Mouse (Mus musculus) neutrophil, adult 5-6 weeks (primary cell): ENCODE data around the gene Ano8. TPM values are rescaled to one million over a fixed set of nuclear protein-coding genes. Genes with fewer than 3 reads are reported as not detected.

Experiments
- ATAC-seq: fragments of 151-379, 151-347 bp; 2 replicates; pipeline ENCODE4 v1.8.0; 2017; ENCODE audit warnings: mild to moderate bottlenecking, moderate TSS enrichment; ENCODE audit not compliant: insufficient number of reproducible peaks, poor library complexity, low FRiP score, severe bottlenecking; ENCODE audit errors: extremely low read depth
- total RNA-seq: library from RNA; stranded (forward); fragments of 200-1000 nt; gene quantifications from 2 replicates; pipeline ENCODE4 v1.2.3, GENCODE M21; 2017

Gene Ano8
- total RNA-seq, 1 experiment from 2014 or later = 8.5 TPM

DNA sequence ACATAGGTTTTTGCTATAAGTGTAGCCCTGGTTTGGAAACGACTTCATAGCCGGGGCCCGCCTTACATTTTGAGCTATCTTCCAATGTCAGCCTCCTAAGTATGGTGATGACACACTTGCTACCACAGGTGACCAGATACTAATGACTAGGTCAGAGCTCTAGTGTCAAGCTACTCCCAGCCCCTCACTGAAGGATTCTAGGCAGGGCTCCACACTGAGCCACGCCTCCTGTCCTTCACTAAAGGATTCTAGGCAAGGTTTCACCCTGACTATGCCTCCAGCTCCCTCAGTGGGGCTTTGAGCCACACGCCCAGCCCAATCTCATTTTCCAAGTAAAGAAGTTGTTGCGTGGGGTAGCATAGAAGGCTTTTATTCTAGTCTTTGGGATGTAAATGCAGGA lies 25.0 kb downstream of the Ano8 start:
- ATAC-seq = no peak

DNA sequence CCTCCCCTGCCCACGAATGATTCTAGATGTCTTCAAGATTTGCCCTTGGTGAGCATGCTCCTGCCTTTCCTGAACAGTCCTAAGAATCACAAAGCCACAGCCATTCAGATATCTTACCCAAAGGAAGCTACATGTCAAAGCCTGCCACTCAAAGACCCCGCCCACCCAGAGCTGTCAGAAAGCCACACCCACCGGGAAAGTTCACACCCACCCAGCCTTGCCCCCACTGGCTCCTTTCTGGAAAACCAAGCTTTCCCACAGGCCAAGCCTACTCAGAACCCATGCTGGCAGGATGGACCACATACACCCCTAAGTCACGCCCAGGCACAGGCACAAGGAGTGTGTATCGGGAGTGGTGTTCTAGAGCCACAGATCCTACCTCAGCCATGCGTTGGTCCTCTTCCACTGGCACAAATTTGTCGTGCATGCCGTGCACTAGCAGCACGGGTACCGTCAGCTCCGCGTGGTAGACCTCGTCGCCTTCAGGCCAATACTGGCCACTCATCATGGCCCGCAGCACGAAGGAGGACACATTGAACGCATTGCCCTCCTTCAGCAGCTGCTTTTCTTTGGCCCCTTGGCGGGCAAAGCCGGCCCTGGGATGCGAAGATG lies 28.0 kb downstream of the Ano8 start:
- no peak for ATAC-seq

DNA sequence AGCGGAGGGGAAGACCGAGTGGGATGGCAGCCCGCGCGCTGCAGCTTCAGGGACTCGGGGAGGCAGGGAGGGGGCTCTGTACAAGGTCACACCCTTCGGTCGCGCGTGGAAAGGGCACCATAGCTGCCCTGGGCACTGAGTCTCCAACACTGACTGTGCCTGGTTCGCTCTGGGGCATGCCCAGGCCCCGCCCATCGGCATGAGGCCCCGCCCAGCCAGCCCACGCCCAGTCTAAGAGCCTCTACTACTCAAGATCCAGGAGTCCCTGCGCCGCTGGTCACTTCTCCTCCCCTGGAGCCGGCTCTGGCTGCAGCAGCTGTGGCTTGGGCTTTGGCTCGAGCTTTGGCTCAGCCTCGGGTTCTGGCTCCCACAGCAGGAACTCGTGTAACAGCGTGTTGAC lies 28.9 kb downstream of the Ano8 start:
- no peak for ATAC-seq

DNA sequence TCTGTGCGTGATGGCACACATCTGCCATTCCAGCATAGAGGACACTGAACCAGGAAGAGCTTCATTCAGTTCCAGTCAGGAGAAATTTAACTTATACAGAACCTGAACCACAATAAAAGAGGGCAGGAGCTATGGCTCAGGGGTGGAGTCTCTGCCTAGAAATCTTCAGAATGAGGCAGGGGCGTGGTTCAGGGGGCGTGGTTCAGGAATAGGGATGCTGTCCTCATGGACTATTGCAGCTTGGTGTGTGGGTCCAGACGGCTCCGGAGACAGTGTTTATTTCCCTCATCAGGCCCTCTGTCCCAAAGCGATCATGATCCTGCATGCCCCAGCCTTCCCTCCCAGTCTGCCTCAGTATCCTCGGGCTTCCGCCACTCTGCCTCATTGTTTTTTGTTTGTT lies 31.1 kb downstream of the Ano8 start:
- ATAC-seq = no peak

DNA sequence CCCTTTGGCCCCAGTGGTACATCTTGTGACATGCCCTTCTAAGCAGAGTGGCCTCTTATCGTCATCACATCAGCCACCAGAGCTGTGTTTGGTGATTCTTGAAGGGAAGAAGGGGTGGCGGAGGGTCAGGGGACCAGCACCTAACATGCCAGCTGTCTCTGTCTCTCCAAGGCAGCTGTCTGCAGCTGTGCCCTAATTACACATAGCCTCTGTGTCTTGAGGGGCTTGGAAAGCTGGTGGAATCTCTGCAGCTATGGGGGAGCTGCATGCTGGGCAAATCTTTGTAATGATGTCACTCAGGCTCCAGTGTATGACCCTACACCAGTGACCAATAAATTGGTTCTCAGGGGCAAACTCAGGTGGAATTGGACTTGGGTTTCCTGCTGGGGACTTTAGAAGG lies 33.1 kb downstream of the Ano8 start:
- ATAC-seq = no peak

DNA sequence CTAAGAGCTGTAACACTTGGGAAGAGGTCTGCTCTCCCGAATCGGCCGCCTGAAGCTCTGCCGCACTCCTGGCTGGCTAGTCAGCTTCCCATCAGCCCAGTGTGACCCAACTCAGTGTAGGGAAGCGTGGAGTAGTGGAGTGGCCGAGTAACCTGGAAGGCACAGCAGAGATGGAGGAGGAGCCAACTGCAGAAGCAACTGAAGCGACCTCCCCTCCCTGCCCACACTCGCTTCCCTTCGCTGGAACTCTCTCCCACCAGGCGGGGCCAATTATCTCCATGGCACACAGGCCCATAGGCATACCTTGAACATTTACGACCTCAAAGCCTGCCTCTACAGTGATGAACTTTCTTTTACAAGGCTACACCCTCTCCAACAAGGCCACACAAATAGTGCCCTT lies 34.0 kb downstream of the Ano8 start:
- no peak for ATAC-seq

DNA sequence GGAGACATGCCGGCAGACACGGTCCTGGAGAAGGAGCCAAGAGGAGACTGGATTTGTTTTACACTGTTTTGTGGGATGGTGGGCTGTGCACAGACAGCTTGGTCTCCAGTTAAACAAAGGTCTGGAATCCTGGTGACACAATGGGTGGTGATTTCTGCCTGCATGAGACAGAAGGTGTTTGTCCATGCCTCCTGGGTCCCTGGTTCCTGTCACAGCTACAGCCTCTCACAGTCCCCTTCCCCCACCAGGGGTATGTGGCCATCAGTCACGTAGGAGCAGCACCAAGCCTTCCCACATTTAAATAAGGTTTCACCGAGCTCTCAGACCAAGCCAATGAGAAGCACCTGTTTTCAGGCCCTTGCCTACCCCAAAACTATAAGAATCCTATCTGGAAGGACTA lies 34.4 kb downstream of the Ano8 start:
- ATAC-seq = no peak

DNA sequence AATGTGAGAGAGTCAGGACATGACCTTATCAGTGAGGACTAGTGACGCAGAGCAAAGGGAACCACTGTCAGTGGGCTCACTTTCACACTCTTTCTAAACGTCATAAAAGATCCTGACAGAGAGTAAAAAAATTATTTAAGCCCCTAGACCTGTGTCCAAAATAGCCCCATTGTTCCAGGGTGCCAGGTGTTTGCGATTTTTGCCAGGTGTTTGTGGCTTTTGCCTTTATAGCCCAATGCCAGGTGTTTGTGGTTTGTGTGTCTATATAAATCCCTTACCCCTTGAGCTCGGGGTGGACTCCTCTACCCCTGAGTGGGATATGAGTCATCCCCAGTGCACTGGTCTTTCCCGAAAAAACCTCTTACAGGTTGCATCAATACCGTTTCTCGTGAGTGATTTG lies 40.7 kb downstream of the Ano8 start:
- ATAC-seq = no peak

DNA sequence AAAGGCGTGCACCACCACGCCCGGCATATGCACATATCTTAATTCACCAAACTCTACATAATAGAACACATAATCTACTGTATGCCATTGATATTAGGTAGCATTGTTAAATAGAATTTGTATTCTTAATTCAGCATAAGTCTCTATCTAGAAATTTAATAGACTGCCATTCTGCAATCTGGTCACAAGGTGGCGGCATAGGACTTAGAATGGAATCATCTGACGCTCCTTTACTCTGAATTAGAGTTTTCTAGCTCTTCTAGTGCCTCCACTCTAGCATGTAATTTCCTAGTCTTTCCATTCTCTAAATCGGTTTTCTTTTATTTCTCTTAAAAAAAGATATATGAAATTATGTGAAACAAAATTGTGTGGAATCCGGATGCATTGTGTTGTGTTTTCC lies 44.4 kb downstream of the Ano8 start:
- peak; percentile 87 for ATAC-seq

DNA sequence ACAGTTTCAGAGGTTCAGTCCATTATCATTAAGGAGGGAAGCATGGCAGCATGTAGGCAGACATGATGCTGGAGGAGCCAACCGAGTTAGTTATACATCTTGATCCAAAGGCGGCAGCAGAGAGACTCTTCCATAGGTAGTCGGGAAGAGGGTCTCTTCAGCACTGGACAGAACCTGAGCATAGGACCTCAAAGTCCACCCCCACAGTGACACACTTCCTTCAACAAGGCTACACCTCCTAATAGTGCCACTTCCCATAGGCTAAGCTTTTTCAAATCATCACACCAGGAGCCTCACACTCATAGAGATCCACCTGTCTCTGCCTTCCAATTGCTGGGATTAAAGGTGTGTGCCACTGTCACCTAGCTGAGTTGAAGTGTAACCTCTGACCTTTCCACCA lies 48.7 kb downstream of the Ano8 start:
- no peak for ATAC-seq

DNA sequence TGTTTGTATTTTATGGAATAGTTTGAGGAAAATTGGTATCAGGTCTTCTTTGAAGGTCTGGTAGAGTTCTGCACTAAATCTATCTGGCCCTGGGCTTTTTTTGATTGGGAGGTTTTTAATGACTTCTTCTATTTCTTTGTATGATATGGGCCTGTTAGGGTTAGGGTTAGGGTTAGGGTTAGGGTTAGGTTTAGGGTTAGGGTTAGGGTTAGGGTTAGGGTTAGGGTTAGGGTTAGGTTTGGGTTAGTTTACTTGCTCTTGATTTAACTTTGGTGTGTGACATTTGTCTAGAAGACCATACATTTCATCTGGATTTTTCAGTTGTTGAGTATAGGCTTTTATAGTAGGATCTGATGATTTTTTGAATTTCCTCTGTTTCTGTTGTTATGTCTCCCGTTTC lies 52.8 kb downstream of the Ano8 start:
- 0 out of 2 replicates have a peak, but pooled peaks have one; percentile 58 for ATAC-seq

Other genes starting within 250 kb of the Ano8 start
- gene Myo9b, start 213.2 kb downstream of the Ano8 start, total RNA-seq = 121 and 130 TPM in 2 replicates
- 75.3 and 89.4 TPM in 2 replicates for gene Haus8, start 213.0 kb downstream of the Ano8 start, total RNA-seq
- 160 and 172 TPM in 2 replicates for gene Use1, start 119.1 kb downstream of the Ano8 start, total RNA-seq
- gene Ocel1, start 114.7 kb downstream of the Ano8 start, total RNA-seq = 31.3 and 46.7 TPM in 2 replicates
- gene Nr2f6, start 104.0 kb downstream of the Ano8 start, total RNA-seq = 8.6 and 9.2 TPM in 2 replicates
- gene Ushbp1, start 90.2 kb downstream of the Ano8 start, total RNA-seq = not detected in 2 replicates
- gene Babam1, start 89.1 kb downstream of the Ano8 start, total RNA-seq = 57.7 and 63.6 TPM in 2 replicates
- gene Ankle1, start 80.0 kb downstream of the Ano8 start, total RNA-seq = 0.61 TPM in 1 of 2 replicates, not detected in the other
- 7.8 and 11.0 TPM in 2 replicates for gene Abhd8, start 22.3 kb downstream of the Ano8 start, total RNA-seq
- gene Mrpl34, start 21.0 kb downstream of the Ano8 start, total RNA-seq = 18.0 and 19.5 TPM in 2 replicates
- gene Dda1, start 16.8 kb downstream of the Ano8 start, total RNA-seq = 29.2 and 34.6 TPM in 2 replicates
- 15.2 and 19.7 TPM in 2 replicates for gene Gtpbp3, start 2.1 kb upstream of the Ano8 start, total RNA-seq
- gene Plvap, start 25.8 kb upstream of the Ano8 start, total RNA-seq = not detected in 2 replicates
- not detected in 2 replicates for gene Ccdc194, start 39.7 kb upstream of the Ano8 start, total RNA-seq
- gene Bst2, start 51.5 kb upstream of the Ano8 start, total RNA-seq = 7.6 and 18.4 TPM in 2 replicates
- 35.4 and 39.8 TPM in 2 replicates for gene Mvb12a, start 57.0 kb upstream of the Ano8 start, total RNA-seq
- gene Tmem221, start 72.9 kb upstream of the Ano8 start, total RNA-seq = 0.25 and 0.58 TPM in 2 replicates
- not detected in 2 replicates for gene Nxnl1, start 80.6 kb upstream of the Ano8 start, total RNA-seq
- gene Slc27a1, start 82.9 kb upstream of the Ano8 start, total RNA-seq = 3.4 and 5.7 TPM in 2 replicates
- 45.6 and 55.1 TPM in 2 replicates for gene Pgls, start 106.2 kb upstream of the Ano8 start, total RNA-seq
- 94.7 and 127 TPM in 2 replicates for gene Fam129c, start 111.7 kb upstream of the Ano8 start, total RNA-seq
- gene Colgalt1, start 125.0 kb upstream of the Ano8 start, total RNA-seq = 92.2 and 92.5 TPM in 2 replicates
- gene Unc13a, start 185.8 kb upstream of the Ano8 start, total RNA-seq = 0.12 TPM in 2 replicates
- 19.0 and 25.7 TPM in 2 replicates for gene Jak3, start 190.3 kb upstream of the Ano8 start, total RNA-seq
- 4.5 and 10.0 TPM in 2 replicates for gene Insl3, start 203.3 kb upstream of the Ano8 start, total RNA-seq
- 0.58 and 0.86 TPM in 2 replicates for gene B3gnt3, start 215.8 kb upstream of the Ano8 start, total RNA-seq
- gene Fcho1, start 239.8 kb upstream of the Ano8 start, total RNA-seq = 78.8 and 80.4 TPM in 2 replicates